Mouse (Mus musculus) heart, embryonic 14.5 days (tissue): ENCODE data around the gene Aanat. TPM values are rescaled to one million over a fixed set of nuclear protein-coding genes. Genes with fewer than 3 reads are reported as not detected.

Experiments used
- ATAC-seq: fragments of 200-750 bp; cut with Nextera tagmentation; 2 replicates; pipeline ENCODE4 v1.8.0; 2017; ENCODE audit warnings: low read depth, moderate TSS enrichment; ENCODE audit not compliant: insufficient number of reproducible peaks, insufficient read depth, low FRiP score
- H3K27ac ChIP-seq, 2 experiments: fragments of 200-500 bp in 1 of 2; fragments of 300-500 bp in 1 of 2; sonication (generic) in 1 of 2; replicated peaks in 1 of 2; 2 replicates each; pipeline ENCODE4 v1.5.1; 2012 to 2014; ENCODE audit warnings: low read depth in 2 of 2, low read length in 2 of 2, control low read depth in 1 of 2, mild to moderate bottlenecking in 1 of 2, mixed read lengths in 1 of 2; ENCODE audit not compliant: control insufficient read depth in 1 of 2, insufficient read depth in 1 of 2
- H3K27me3 ChIP-seq: fragments of 300-500 bp; sonication (generic); 2 replicates; pipeline ENCODE4 v1.6.1; 2014; ENCODE audit warnings: mild to moderate bottlenecking, low read length, control low read depth; ENCODE audit not compliant: control insufficient read depth, insufficient read depth
- H3K36me3 ChIP-seq: fragments of 300-500 bp; sonication (generic); 2 replicates; pipeline ENCODE4 v1.6.1; 2014; ENCODE audit warnings: mild to moderate bottlenecking, control low read depth, low read length, mixed read lengths; ENCODE audit not compliant: control insufficient read depth, insufficient read depth
- H3K4me1 ChIP-seq, 2 experiments: fragments of 200-500 bp in 1 of 2; fragments of 300-500 bp in 1 of 2; sonication (generic) in 1 of 2; 2 replicates each; pipeline ENCODE4 v1.6.1; 2012 to 2014; ENCODE audit warnings: low read length in 2 of 2, control low read depth in 1 of 2, mixed read lengths in 1 of 2; ENCODE audit not compliant: control insufficient read depth in 2 of 2, insufficient read depth in 2 of 2
- H3K4me2 ChIP-seq: fragments of 300-500 bp; sonication (generic); 2 replicates; pipeline ENCODE4 v1.6.1; 2014; ENCODE audit warnings: mild to moderate bottlenecking, low read length
- H3K4me3 ChIP-seq, 2 experiments: fragments of 200-500 bp in 1 of 2; fragments of 300-500 bp in 1 of 2; sonication (generic) in 1 of 2; 2 replicates each; pipeline ENCODE4 v1.5.1; 2012 to 2014; ENCODE audit warnings: low read length in 2 of 2, mild to moderate bottlenecking in 2 of 2, control low read depth in 1 of 2, low read depth in 1 of 2, moderate library complexity in 1 of 2; ENCODE audit not compliant: control insufficient read depth in 1 of 2, insufficient read depth in 1 of 2
- H3K9ac ChIP-seq: fragments of 300-500 bp; sonication (generic); 2 replicates; pipeline ENCODE4 v1.6.1; 2014; ENCODE audit warnings: mild to moderate bottlenecking, low read length
- H3K9me3 ChIP-seq: fragments of 300-500 bp; sonication (generic); 2 replicates; pipeline ENCODE4 v1.6.1; 2016; ENCODE audit warnings: low read length, control low read depth; ENCODE audit not compliant: control insufficient read depth
- WGBS: fragments of 180-500 bp; shearing (Covaris S2); extraction: QIAGEN DNeasy Blood & Tissue Kit; methylation state at CpG from one replicate; pipeline ENCODE4 v1.1.7; 2014; 5-methylcytosine and 5-hydroxymethylcytosine counted together
- polyA plus RNA-seq: library from polyadenylated mRNA; unstranded; fragments of >200 nt; fragmentation: Nextera tagmentation; extraction: Ambion mirVana; gene quantifications from 2 replicates; pipeline ENCODE4 v1.2.1, GENCODE M21; 2014

Gene Aanat
- polyA plus RNA-seq = 0.28 TPM in 1 of 2 replicates, not detected in the other

GRCm38 (mm10) chr11:116586310-116586709 lies at the start of gene Aanat:
TSS of gene Aanat (plus strand) at chr11:116586432.
- H3K9me3 ChIP-seq = no peaks in the 10 kb centered on the region
- WGBS = 68% methylated on average over 5 of the region's 5 CpGs
- no peak within 1 kb of the TSS for H3K27ac ChIP-seq
- no peak within 1 kb of the TSS for H3K4me2 ChIP-seq
- no peak for ATAC-seq
- H3K4me1 ChIP-seq = peaks cover 9 to 11% of the 10 kb centered on the region in 2 experiments
- H3K27me3 ChIP-seq = peaks cover 10% of the 10 kb centered on the region; the same call in 1 of the 2 replicates
- H3K4me3 ChIP-seq = no peak within 1 kb of the TSS
- no peaks in the 10 kb centered on the region for H3K36me3 ChIP-seq
- no peak within 1 kb of the TSS for H3K9ac ChIP-seq

GRCm38 (mm10) chr11:116536685-116537084 lies 49.5 kb upstream of the Aanat start:
- no peak for ATAC-seq
- 53% methylated on average over 7 of the region's 7 CpGs for WGBS

GRCm38 (mm10) chr11:116537388-116537787 lies 48.8 kb upstream of the Aanat start:
- no peak overlapping the region for H3K27ac ChIP-seq
- H3K9ac ChIP-seq = no peak overlapping the region
- H3K27me3 ChIP-seq = peaks cover 11% of the 10 kb centered on the region
- H3K4me2 ChIP-seq = no peak overlapping the region
- H3K4me1 ChIP-seq = peaks cover 12 to 24% of the 10 kb centered on the region in 2 experiments
- H3K4me3 ChIP-seq = no peak overlapping the region
- no peaks in the 10 kb centered on the region for H3K9me3 ChIP-seq
- 36% methylated on average over 5 of the region's 5 CpGs for whole genome bisulfite sequencing
- H3K36me3 ChIP-seq = peaks cover 47% of the 10 kb centered on the region
- ATAC-seq = no peak

More at GRCm38 (mm10) chr11:116536685-116537084, 49.5 kb upstream of the Aanat start:
- peaks cover 15 to 31% of the 10 kb centered on the region in 2 experiments for H3K4me1 ChIP-seq
- H3K9ac ChIP-seq = no peak overlapping the region; the same call in 1 of the 2 replicates
- H3K4me3 ChIP-seq = no peak overlapping the region
- H3K4me2 ChIP-seq = no peak overlapping the region
- H3K27ac ChIP-seq = no peak overlapping the region
- H3K36me3 ChIP-seq = peaks cover 40% of the 10 kb centered on the region
- peaks cover 18% of the 10 kb centered on the region for H3K27me3 ChIP-seq
- no peaks in the 10 kb centered on the region for H3K9me3 ChIP-seq

- WGBS = 79% methylated on average over 12 of the region's 12 CpGs
- Histone ChIP-seq H3K4me2 (no peak overlapping the region), H3K36me3 (peaks cover 56% of the 10 kb centered on the region), H3K4me3 (no peak overlapping the region), H3K9ac (no peak overlapping the region), H3K27ac (no peak overlapping the region), H3K27me3 (peaks cover 2% of the 10 kb centered on the region), H3K4me1 (peaks cover 12 to 18% of the 10 kb centered on the region in 2 experiments), H3K9me3 (no peaks in the 10 kb centered on the region)
- no peak for ATAC-seq
Observed at GRCm38 (mm10) chr11:116538142-116538735, 48.0 kb upstream of the Aanat start.

- Histone ChIP-seq H3K27me3 (no peaks in the 10 kb centered on the region), H3K36me3 (peaks cover 85% of the 10 kb centered on the region), H3K4me2 (no peak overlapping the region), H3K9ac (no peak overlapping the region), H3K27ac (no peak overlapping the region), H3K9me3 (no peaks in the 10 kb centered on the region), H3K4me1 (peaks cover 6 to 9% of the 10 kb centered on the region in 2 experiments; a peak in 2 of 4 replicates), H3K4me3 (no peak overlapping the region)
- ATAC-seq = no peak
- 90% methylated on average over 11 of the region's 11 CpGs for WGBS
Observed at GRCm38 (mm10) chr11:116541183-116541582, 45.0 kb upstream of the Aanat start.

GRCm38 (mm10) chr11:116543110-116543509 lies 43.1 kb upstream of the Aanat start:
- no peak overlapping the region for H3K4me2 ChIP-seq
- 83% methylated on average over 4 of the region's 4 CpGs for WGBS
- no peak for ATAC-seq
- H3K9me3 ChIP-seq = no peaks in the 10 kb centered on the region
- H3K27me3 ChIP-seq = no peaks in the 10 kb centered on the region
- no peak overlapping the region for H3K27ac ChIP-seq
- peaks cover 93% of the 10 kb centered on the region for H3K36me3 ChIP-seq
- H3K9ac ChIP-seq = no peak overlapping the region
- H3K4me3 ChIP-seq = no peak overlapping the region
- H3K4me1 ChIP-seq = no peaks in the 10 kb centered on the region

- H3K4me2 ChIP-seq = no peak overlapping the region
- no peaks in the 10 kb centered on the region for H3K9me3 ChIP-seq
- peaks cover 27 to 31% of the 10 kb centered on the region in 2 experiments for H3K4me1 ChIP-seq
- peaks cover 55% of the 10 kb centered on the region for H3K36me3 ChIP-seq
- no peak overlapping the region for H3K4me3 ChIP-seq
- no peak overlapping the region for H3K9ac ChIP-seq
- H3K27me3 ChIP-seq = no peaks in the 10 kb centered on the region
- WGBS = 74% methylated on average over 17 of the region's 17 CpGs
- H3K27ac ChIP-seq = no peak overlapping the region
- ATAC-seq = no peak
Observed at GRCm38 (mm10) chr11:116547296-116548060, 38.8 kb upstream of the Aanat start.
